8 mouse cellular contexts compared by ENCODE assay signal in genomic region chr3:79841475-79841874, GRCm38 (mm10). TPM values are rescaled to one million over a fixed set of nuclear protein-coding genes. Genes with fewer than 3 reads are reported as not detected.
DNase-seq lines count a peak whose midpoint lies in the region; ATAC-seq and TF ChIP-seq lines count a peak whose summit lies in the region.

No protein-coding gene starts in this region.

- no peak overlapping the region for H3K4me2 ChIP-seq in limb, embryonic 11.5 days (ENCODE audit: low read depth, severe bottlenecking)
- peak overlapping the region; percentile 86 for H3K4me2 ChIP-seq in neural tube, embryonic 15.5 days

- intact Hi-C loops in left cerebral cortex, adult 2 months (cut with DNase I) = no loop called here

- no peak overlapping the region for H3K9ac ChIP-seq in limb, embryonic 11.5 days (ENCODE audit: low read length)
- H3K9ac ChIP-seq in neural tube, embryonic 15.5 days (replicated peaks) = no peak overlapping the region

- H3K27me3 ChIP-seq in limb, embryonic 11.5 days (ENCODE audit: control insufficient read depth, insufficient read depth, low read length) = no peaks in the 10 kb centered on the region
- H3K27me3 ChIP-seq in neural tube, embryonic 15.5 days (replicated peaks) = no peaks in the 10 kb centered on the region

- no peaks in the 10 kb centered on the region for H3K9me3 ChIP-seq in limb, embryonic 11.5 days (ENCODE audit: control insufficient read depth, low read length)
- no peaks in the 10 kb centered on the region for H3K9me3 ChIP-seq in neural tube, embryonic 15.5 days (replicated peaks)

- no peak for ATAC-seq in limb, embryonic 11.5 days (ENCODE audit: insufficient number of reproducible peaks, low FRiP score, low TSS enrichment, low read depth)
- ATAC-seq in neural tube, embryonic 15.5 days (ENCODE audit: low FRiP score) = peak; percentile 34; the same call in 1 of the 2 replicates
- no peak for ATAC-seq in activated CD4-positive, CD25-positive, alpha-beta regulatory T cell, adult 4 months

- 66% methylated on average over 6 of the region's 6 CpGs for WGBS in limb, embryonic 11.5 days
- 39% methylated on average over 6 of the region's 6 CpGs for WGBS in neural tube, embryonic 15.5 days

- no peaks in the 10 kb centered on the region for H3K36me3 ChIP-seq in limb, embryonic 11.5 days (ENCODE audit: control insufficient read depth, insufficient read depth, low read length)
- H3K36me3 ChIP-seq in neural tube, embryonic 15.5 days = no peaks in the 10 kb centered on the region

- no peak for DNase-seq in left cerebral cortex, adult 2 months (ENCODE audit: extremely low spot score in 1 of 2, low spot score in 2 of 2)
- DNase-seq in left cerebral cortex, adult 9 months (ENCODE audit: low spot score in 2 of 2) = no peak
- DNase-seq in limb, embryonic 11.5 days (ENCODE audit: low spot score) = no peak
- no peak for DNase-seq in thymus, adult 18-20 months
- no peak for DNase-seq in gastrocnemius, postnatal 10 days

- TF ChIP-seq POLR2A in embryonic fibroblast, embryonic 13.5 days (IDR thresholded peaks at IDR 0.05; ENCODE audit: low read depth, low read length) = no peak

- H3K27ac ChIP-seq in left cerebral cortex, adult 2 months = peak overlapping the region; percentile 85
- no peak overlapping the region for H3K27ac ChIP-seq in embryonic fibroblast, embryonic 13.5 days (ENCODE audit: insufficient read depth, low read length)
- no peak overlapping the region for H3K27ac ChIP-seq in limb, embryonic 11.5 days (replicated peaks; ENCODE audit: low read depth, low read length)
- no peak overlapping the region for H3K27ac ChIP-seq in neural tube, embryonic 15.5 days (replicated peaks)

- H3K4me3 ChIP-seq in left cerebral cortex, adult 2 months = peak overlapping the region; percentile 70
- H3K4me3 ChIP-seq in embryonic fibroblast, embryonic 13.5 days (ENCODE audit: insufficient read depth, low read length) = peak overlapping the region; percentile 51
- H3K4me3 ChIP-seq in limb, embryonic 11.5 days (ENCODE audit: low read depth, low read length) = peak overlapping the region; percentile 50
- H3K4me3 ChIP-seq in neural tube, embryonic 15.5 days (replicated peaks) = peak overlapping the region; percentile 50; the same call in 1 of the 2 replicates

- no peak for TF ChIP-seq CTCF in left cerebral cortex, adult 2 months (IDR thresholded peaks at IDR 0.05)
- no peak for TF ChIP-seq CTCF in embryonic fibroblast, embryonic 13.5 days (IDR thresholded peaks at IDR 0.05; ENCODE audit: borderline replicate concordance, insufficient read depth, low read length)

- H3K4me1 ChIP-seq in embryonic fibroblast, embryonic 13.5 days (ENCODE audit: control insufficient read depth, insufficient read depth, low read length) = no peaks in the 10 kb centered on the region
- no peaks in the 10 kb centered on the region for H3K4me1 ChIP-seq in limb, embryonic 11.5 days (ENCODE audit: control insufficient read depth, insufficient read depth, low read length)
- peaks cover 11% of the 10 kb centered on the region for H3K4me1 ChIP-seq in neural tube, embryonic 15.5 days

RNA-seq across cellular contexts. Expression of gene Tmem144, which starts 11.1 kb away (rescaled TPM):
- 10 to 100 TPM; 10.5 to 12.0 TPM for total RNA-seq in left cerebral cortex, adult 2 months (2021)
- polyA plus RNA-seq in embryonic fibroblast, embryonic 13.5 days (2011; ENCODE audit: insufficient read length, low read depth, missing spikeins) = 7.9 and 8.4 TPM in 2 replicates
- polyA plus RNA-seq in limb, embryonic 11.5 days (2014; fragmentation: Nextera tagmentation; extraction: Ambion mirVana) = 4.1 and 5.1 TPM in 2 replicates
- polyA plus RNA-seq in neural tube, embryonic 15.5 days (2015; fragmentation: Nextera tagmentation; extraction: Ambion mirVana) = 1.5 and 1.7 TPM in 2 replicates
- polyA plus RNA-seq in activated CD4-positive, CD25-positive, alpha-beta regulatory T cell, adult 4 months (2017; shearing (Covaris generic)) = not detected
- 1 to 10 TPM; 1.1 to 3.3 TPM for total RNA-seq in gastrocnemius, postnatal 10 days (2021)

RNA-seq across cellular contexts. Expression of gene Fam198b, which starts 42.9 kb away (rescaled TPM):
- 1 to 10 TPM; 7.3 to 8.5 TPM for total RNA-seq in left cerebral cortex, adult 2 months (2021)
- 188 and 357 TPM in 2 replicates for polyA plus RNA-seq in embryonic fibroblast, embryonic 13.5 days (2011; ENCODE audit: insufficient read length, low read depth, missing spikeins)
- 6.0 and 9.3 TPM in 2 replicates for polyA plus RNA-seq in limb, embryonic 11.5 days (2014; fragmentation: Nextera tagmentation; extraction: Ambion mirVana)
- 5.2 and 8.9 TPM in 2 replicates for polyA plus RNA-seq in neural tube, embryonic 15.5 days (2015; fragmentation: Nextera tagmentation; extraction: Ambion mirVana)
- polyA plus RNA-seq in activated CD4-positive, CD25-positive, alpha-beta regulatory T cell, adult 4 months (2017; shearing (Covaris generic)) = under 1 TPM in 1 of 2 experiments, not detected in 1; 0.09 TPM
- 10 to 100 TPM; 39.2 to 52.3 TPM for total RNA-seq in gastrocnemius, postnatal 10 days (2021)

Comparison
In these comparisons a context has a peak if more than half of its experiments do, and no peak if none do; other contexts are left out.
1. RNA of gene Fam198b, which starts 42.9 kb away (polyA plus RNA-seq): 188 to 357 TPM in embryonic fibroblast, embryonic 13.5 days; 6.0 to 9.3 TPM in limb, embryonic 11.5 days, 5.2 to 8.9 TPM in neural tube, embryonic 15.5 days and 0.09 TPM in activated CD4-positive, CD25-positive, alpha-beta regulatory T cell, adult 4 months; every median in the first group is over 10 times any median in the second.
2. Peak in every context shown above with its lines, with median percentiles within 50 percentile points of each other: H3K4me3 ChIP-seq.